In the genomic region with DNA sequence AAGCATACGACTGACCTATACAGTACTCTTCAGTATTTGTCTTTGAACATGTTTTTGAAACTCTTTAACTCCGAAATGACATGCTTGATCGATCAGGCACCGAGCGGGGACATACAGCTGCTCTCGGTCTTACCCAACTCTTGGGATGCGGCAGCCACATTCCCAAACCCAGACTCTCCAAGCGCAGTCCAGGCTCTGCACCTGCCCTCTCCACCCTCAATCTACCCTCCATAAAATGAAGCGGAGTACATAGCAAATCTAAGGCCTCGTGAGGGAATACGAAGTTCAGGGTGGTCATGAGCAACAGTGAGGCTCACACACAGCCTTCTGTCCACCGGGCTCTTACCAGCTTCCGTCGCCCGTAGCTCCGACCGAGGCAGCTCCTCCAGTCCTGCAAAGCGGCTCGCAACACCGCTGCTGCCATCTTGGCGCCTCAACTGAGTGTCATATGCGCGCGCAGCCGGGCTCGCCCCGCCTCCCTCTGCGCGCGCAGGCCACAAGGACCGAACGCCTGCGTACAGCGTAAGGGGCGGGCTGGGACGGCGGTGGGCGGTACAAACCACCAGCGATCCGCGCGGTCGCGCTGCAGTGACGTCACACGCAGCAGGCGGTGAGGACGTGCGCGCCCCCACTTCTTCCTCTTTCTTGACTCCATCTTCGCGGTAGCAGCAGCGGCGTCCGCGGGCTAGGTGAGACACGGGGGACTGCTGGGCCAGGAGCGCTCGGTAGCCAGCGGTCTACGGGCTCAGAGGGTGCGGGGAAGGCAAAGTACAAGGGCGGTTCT, we compare ENCODE assay signal across 8 mouse cellular contexts. TPM values are rescaled to one million over a fixed set of nuclear protein-coding genes. Genes with fewer than 3 reads are reported as not detected.
DNase-seq lines count a peak whose midpoint lies in the region; ATAC-seq and TF ChIP-seq lines count a peak whose summit lies in the region.

A gene (minus strand): TSS at position 473 of the 784 bp plus-strand sequence.
A gene (plus strand): TSS at position 532 of the 784 bp plus-strand sequence.

- peak; percentile 90 for TF ChIP-seq POLR2A in lung, adult 2 months (IDR thresholded peaks at IDR 0.05; ENCODE audit: borderline replicate concordance, extremely low read depth, low read depth, low read length)

- H3K36me3 ChIP-seq in forebrain, embryonic 15.5 days = peaks cover 42% of the 10 kb centered on the region

- no peaks in the 10 kb centered on the region for H3K9me3 ChIP-seq in forebrain, embryonic 15.5 days

- H3K27ac ChIP-seq in forebrain, embryonic 15.5 days (replicated peaks) = peak within 1 kb of the TSS; percentile 86

- peak; percentile 98 for DNase-seq in ES-CJ7 (ENCODE audit: low read depth, low spot score)
- peak; percentile 99 for DNase-seq in cerebellum, adult 11 months
- DNase-seq in heart, postnatal 25 days (ENCODE audit: low spot score) = peak; percentile 97
- DNase-seq in layer of hippocampus, adult 18-20 months (ENCODE audit: low spot score in 2 of 2) = peak; percentile 98 to 99
- DNase-seq in lung, adult 2 months = peak; percentile 97
- DNase-seq in thymus, adult 18-20 months = peak; percentile 98

- H3K4me1 ChIP-seq in forebrain, embryonic 15.5 days = peaks cover 38% of the 10 kb centered on the region
- peaks cover 19% of the 10 kb centered on the region for H3K4me1 ChIP-seq in lung, adult 2 months (ENCODE audit: control insufficient read depth, insufficient read depth, low read length)

- no peaks in the 10 kb centered on the region for H3K27me3 ChIP-seq in forebrain, embryonic 15.5 days

- no peak for TF ChIP-seq CTCF in lung, adult 2 months (IDR thresholded peaks at IDR 0.05; ENCODE audit: insufficient read depth, low read length)

- peak within 1 kb of the TSS; percentile 78 for H3K4me2 ChIP-seq in forebrain, embryonic 15.5 days (replicated peaks)

- under 1% methylated on average over 63 of the region's 63 CpGs for WGBS in forebrain, embryonic 15.5 days
- WGBS in lung, adult 2 months = under 1% methylated on average over 54 of the region's 63 CpGs

- H3K9ac ChIP-seq in forebrain, embryonic 15.5 days (replicated peaks) = peak within 1 kb of the TSS; percentile 93

- intact Hi-C loops in heart, postnatal 25 days (cut with DNase I) = loop anchor here (1.0 kb wide), 1 partner anchor 27 kb away; a partner anchor contains a TSS

- peak; percentile 87 for ATAC-seq in forebrain, embryonic 15.5 days (replicated peaks)
- ATAC-seq in neutrophil, adult 5-6 weeks (ENCODE audit: extremely low read depth, insufficient number of reproducible peaks, low FRiP score, poor library complexity, severe bottlenecking) = peak; percentile 76

- H3K4me3 ChIP-seq in forebrain, embryonic 15.5 days = peak within 1 kb of the TSS; percentile 87
- H3K4me3 ChIP-seq in lung, adult 2 months (replicated peaks; ENCODE audit: extremely low read depth, low read depth, low read length) = peak within 1 kb of the TSS; percentile 99

RNA-seq across cellular contexts. Expression of the first gene that starts in this region (rescaled TPM):
- 71.5 and 72.4 TPM in 2 replicates for polyA plus RNA-seq in forebrain, embryonic 15.5 days (2015; fragmentation: Nextera tagmentation; extraction: Ambion mirVana)
- 10 to 100 TPM; 39.0 to 39.2 TPM for total RNA-seq in heart, postnatal 25 days (2021)
- 10 to 100 TPM; 48.0 to 52.0 TPM for total RNA-seq in layer of hippocampus, adult 18-20 months (2021)
- polyA plus RNA-seq in lung, adult 2 months (2012; rRNA removed) = 10.8 and 13.7 TPM in 2 replicates
- 28.7 and 29.2 TPM in 2 replicates for total RNA-seq in neutrophil, adult 5-6 weeks (2017)

RNA-seq across cellular contexts. Expression of the second gene that starts in this region (rescaled TPM):
- 582 and 618 TPM in 2 replicates for polyA plus RNA-seq in forebrain, embryonic 15.5 days (2015; fragmentation: Nextera tagmentation; extraction: Ambion mirVana)
- 100 to 1,000 TPM; 499 to 563 TPM for total RNA-seq in heart, postnatal 25 days (2021)
- total RNA-seq in layer of hippocampus, adult 18-20 months (2021) = 100 to 1,000 TPM; 769 to 789 TPM
- polyA plus RNA-seq in lung, adult 2 months (2012; rRNA removed) = 896 and 1,315 TPM in 2 replicates
- 2,994 and 3,021 TPM in 2 replicates for total RNA-seq in neutrophil, adult 5-6 weeks (2017)

Comparison
In these comparisons a context has a peak if more than half of its experiments do, and no peak if none do; other contexts are left out.
1. Peak in every context shown above with its lines: DNase-seq, ATAC-seq, H3K4me3 ChIP-seq and H3K27ac ChIP-seq.